Mouse (Mus musculus): ENCODE measurements at regions not wholly inside any gene's neighbourhood (a gene's known extent, or its start where the extent isn't known, plus 50 kb on each side); places are given as distances from the start of the nearest gene placed in this dataset.

DNA sequence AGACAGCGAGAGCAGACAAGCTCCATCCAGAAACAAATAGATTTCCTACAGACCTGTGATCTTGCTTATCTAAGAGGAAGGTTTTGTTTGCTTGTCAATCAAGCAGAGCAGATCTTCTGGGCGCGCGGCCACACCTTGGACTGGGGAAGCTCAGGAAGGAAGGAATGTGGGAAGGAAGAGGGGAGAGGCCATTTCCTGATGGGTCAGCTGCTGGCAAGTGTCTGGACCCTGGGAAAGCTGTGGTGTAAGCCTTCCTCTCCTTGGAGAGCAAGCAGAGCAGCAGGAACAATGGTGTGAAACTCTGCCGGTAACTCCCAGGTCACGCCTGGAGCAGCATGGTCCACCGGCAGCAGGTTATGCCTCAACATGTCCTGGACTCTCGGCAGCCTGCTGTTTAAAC lies 287.7 kb upstream of the Actbl2 start:
- H3K9ac ChIP-seq (replicated peaks; ENCODE audit: low read length, poor library complexity, severe bottlenecking), result no peak overlapping the region
- H3K4me3 ChIP-seq (ENCODE audit: low read depth, low read length), result no peak overlapping the region
- no peaks in the 10 kb centered on the region for H3K36me3 ChIP-seq (ENCODE audit: insufficient read depth, low read length)
- TF ChIP-seq CTCF (IDR thresholded peaks at IDR 0.05), result no peak
- H3K27me3 ChIP-seq (ENCODE audit: insufficient read depth, low read length), result no peaks in the 10 kb centered on the region
- no peak overlapping the region for H3K27ac ChIP-seq (ENCODE audit: low read depth, low read length)
- H3K4me1 ChIP-seq (ENCODE audit: insufficient read depth, low read length), result no peaks in the 10 kb centered on the region
- no peaks in the 10 kb centered on the region for H3K9me3 ChIP-seq (ENCODE audit: low read length)
- DNase-seq (ENCODE audit: low spot score) (no peak), ATAC-seq (ENCODE audit: low FRiP score) (no peak)
- no peak overlapping the region for H3K4me2 ChIP-seq (ENCODE audit: low read depth, low read length, poor library complexity, severe bottlenecking)
- 45% methylated on average over 8 of the region's 8 CpGs for WGBS

- Histone ChIP-seq H3K27me3 (ENCODE audit: insufficient read depth, low read length) (no peaks in the 10 kb centered on the region), H3K9ac (replicated peaks; ENCODE audit: low read length, poor library complexity, severe bottlenecking) (no peak overlapping the region), H3K36me3 (ENCODE audit: insufficient read depth, low read length) (no peaks in the 10 kb centered on the region), H3K9me3 (ENCODE audit: low read length) (no peaks in the 10 kb centered on the region), H3K4me2 (ENCODE audit: low read depth, low read length, poor library complexity, severe bottlenecking) (no peak overlapping the region), H3K4me3 (ENCODE audit: low read depth, low read length) (no peak overlapping the region), H3K4me1 (ENCODE audit: insufficient read depth, low read length) (no peaks in the 10 kb centered on the region), H3K27ac (ENCODE audit: low read depth, low read length) (no peak overlapping the region)
- ATAC-seq (ENCODE audit: low FRiP score), result peak; percentile 92
- DNase-seq (ENCODE audit: low spot score), result peak; percentile 94
- peak; percentile 89 for TF ChIP-seq CTCF (IDR thresholded peaks at IDR 0.05)
- 53% methylated on average over 5 of the region's 5 CpGs for WGBS
These were observed 286.9 kb upstream of the Actbl2 start for GRCm38 (mm10) chr13:110967626-110968506.

DNA sequence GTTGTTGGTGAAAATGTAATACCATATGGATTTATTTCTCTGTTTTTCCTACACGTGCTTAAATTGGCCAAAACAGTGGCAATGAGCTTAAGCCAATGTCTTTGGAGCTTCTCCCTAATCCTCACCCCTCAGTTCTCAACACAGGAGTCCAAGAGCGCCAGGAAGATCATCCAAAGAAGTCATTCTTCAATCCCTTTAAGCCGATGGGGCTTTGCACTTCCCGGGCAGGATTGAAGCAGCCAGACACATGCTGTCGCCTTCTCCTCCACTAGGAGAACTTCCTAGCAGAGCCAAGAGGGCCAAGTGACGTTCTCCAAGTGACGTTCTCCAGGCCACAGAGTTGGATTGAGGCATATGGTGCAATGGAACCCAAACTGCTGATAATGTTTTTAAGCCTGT lies 286.3 kb upstream of the Actbl2 start:
- Histone ChIP-seq H3K27ac (ENCODE audit: low read depth, low read length) (no peak overlapping the region), H3K9ac (replicated peaks; ENCODE audit: low read length, poor library complexity, severe bottlenecking) (no peak overlapping the region), H3K4me1 (ENCODE audit: insufficient read depth, low read length) (no peaks in the 10 kb centered on the region), H3K4me3 (ENCODE audit: low read depth, low read length) (no peak overlapping the region), H3K4me2 (ENCODE audit: low read depth, low read length, poor library complexity, severe bottlenecking) (no peak overlapping the region), H3K36me3 (ENCODE audit: insufficient read depth, low read length) (no peaks in the 10 kb centered on the region), H3K27me3 (ENCODE audit: insufficient read depth, low read length) (no peaks in the 10 kb centered on the region), H3K9me3 (ENCODE audit: low read length) (no peaks in the 10 kb centered on the region)
- TF ChIP-seq CTCF (IDR thresholded peaks at IDR 0.05), result peak; percentile 36
- WGBS, result 24% methylated on average over 7 of the region's 7 CpGs
- ATAC-seq (ENCODE audit: low FRiP score) (peak; percentile 34; the same call in 1 of the 2 replicates), DNase-seq (ENCODE audit: low spot score) (peak; percentile 22)

GRCm38 (mm10) chr13:110977379-110977778 lies 277.4 kb upstream of the Actbl2 start:
- Histone ChIP-seq H3K27ac (ENCODE audit: low read depth, low read length) (no peak overlapping the region), H3K4me2 (ENCODE audit: low read depth, low read length, poor library complexity, severe bottlenecking) (no peak overlapping the region), H3K4me3 (ENCODE audit: low read depth, low read length) (no peak overlapping the region), H3K9ac (replicated peaks; ENCODE audit: low read length, poor library complexity, severe bottlenecking) (no peak overlapping the region), H3K36me3 (ENCODE audit: insufficient read depth, low read length) (no peaks in the 10 kb centered on the region), H3K9me3 (ENCODE audit: low read length) (no peaks in the 10 kb centered on the region), H3K27me3 (ENCODE audit: insufficient read depth, low read length) (no peaks in the 10 kb centered on the region), H3K4me1 (ENCODE audit: insufficient read depth, low read length) (no peaks in the 10 kb centered on the region)
- ATAC-seq (ENCODE audit: low FRiP score) (no peak), DNase-seq (ENCODE audit: low spot score) (no peak)
- no peak for TF ChIP-seq CTCF (IDR thresholded peaks at IDR 0.05)
- WGBS, result 82% methylated on average over 5 of the region's 5 CpGs

- Histone ChIP-seq H3K9me3 (ENCODE audit: low read length) (no peaks in the 10 kb centered on the region), H3K4me2 (ENCODE audit: low read depth, low read length, poor library complexity, severe bottlenecking) (no peak overlapping the region), H3K4me1 (ENCODE audit: insufficient read depth, low read length) (no peaks in the 10 kb centered on the region), H3K4me3 (ENCODE audit: low read depth, low read length) (no peak overlapping the region), H3K9ac (replicated peaks; ENCODE audit: low read length, poor library complexity, severe bottlenecking) (no peak overlapping the region), H3K36me3 (ENCODE audit: insufficient read depth, low read length) (no peaks in the 10 kb centered on the region), H3K27ac (ENCODE audit: low read depth, low read length) (no peak overlapping the region), H3K27me3 (ENCODE audit: insufficient read depth, low read length) (no peaks in the 10 kb centered on the region)
- ATAC-seq (ENCODE audit: low FRiP score) (no peak), DNase-seq (ENCODE audit: low spot score) (no peak)
- WGBS, result 91% methylated on average over 3 of the region's 3 CpGs
- no peak for TF ChIP-seq CTCF (IDR thresholded peaks at IDR 0.05)
These were observed 276.8 kb upstream of the Actbl2 start for GRCm38 (mm10) chr13:110978022-110978421.

GRCm38 (mm10) chr13:110990677-110991076 lies 264.1 kb upstream of the Actbl2 start:
- no peak overlapping the region for H3K27ac ChIP-seq (ENCODE audit: low read depth, low read length)
- no peak for ATAC-seq (ENCODE audit: low FRiP score)
- no peak for TF ChIP-seq CTCF (IDR thresholded peaks at IDR 0.05)
- no peaks in the 10 kb centered on the region for H3K27me3 ChIP-seq (ENCODE audit: insufficient read depth, low read length)
- no peaks in the 10 kb centered on the region for H3K9me3 ChIP-seq (ENCODE audit: low read length)
- H3K36me3 ChIP-seq (ENCODE audit: insufficient read depth, low read length), result no peaks in the 10 kb centered on the region
- H3K9ac ChIP-seq (replicated peaks; ENCODE audit: low read length, poor library complexity, severe bottlenecking), result no peak overlapping the region
- no peak overlapping the region for H3K4me2 ChIP-seq (ENCODE audit: low read depth, low read length, poor library complexity, severe bottlenecking)
- DNase-seq (ENCODE audit: low spot score), result no peak
- H3K4me1 ChIP-seq (ENCODE audit: insufficient read depth, low read length), result no peaks in the 10 kb centered on the region
- H3K4me3 ChIP-seq (ENCODE audit: low read depth, low read length), result no peak overlapping the region
- 89% methylated on average over 2 of the region's 2 CpGs for WGBS
